Mouse (Mus musculus): ENCODE measurements at regions not wholly inside any gene's neighbourhood (a gene's known extent, or its start where the extent isn't known, plus 50 kb on each side); places are given as distances from the start of the nearest gene placed in this dataset.

GRCm38 (mm10) chr3:149530026-149530607 lies 539.8 kb upstream of the Adgrl2 start:
- ATAC-seq (ENCODE audit: low FRiP score, low TSS enrichment) (no peak), DNase-seq (ENCODE audit: low spot score) (no peak)
- no peaks in the 10 kb centered on the region for H3K27me3 ChIP-seq (ENCODE audit: control insufficient read depth, insufficient read depth, low read length)
- H3K36me3 ChIP-seq (ENCODE audit: control insufficient read depth, insufficient read depth, low read length): no peaks in the 10 kb centered on the region
- H3K4me1 ChIP-seq (replicated peaks; ENCODE audit: control insufficient read depth, insufficient read depth): no peaks in the 10 kb centered on the region
- no peak for TF ChIP-seq EP300 (optimal IDR thresholded peaks at IDR 0.05)
- TF ChIP-seq CTCF (IDR thresholded peaks at IDR 0.05; ENCODE audit: low read depth): no peak
- no peaks in the 10 kb centered on the region for H3K9me3 ChIP-seq (ENCODE audit: control insufficient read depth, low read length)
- H3K9ac ChIP-seq (ENCODE audit: low read length): no peak overlapping the region
- H3K4me3 ChIP-seq (ENCODE audit: low read depth, low read length): no peak overlapping the region
- no peak overlapping the region for H3K4me2 ChIP-seq (replicated peaks; ENCODE audit: low read depth)
- H3K27ac ChIP-seq (replicated peaks): no peak overlapping the region
- 90% methylated on average over 13 of the region's 13 CpGs for WGBS

- H3K9me3 ChIP-seq (ENCODE audit: control insufficient read depth, low read length): no peaks in the 10 kb centered on the region
- H3K4me2 ChIP-seq (replicated peaks; ENCODE audit: low read depth): no peak overlapping the region
- H3K36me3 ChIP-seq (ENCODE audit: control insufficient read depth, insufficient read depth, low read length): no peaks in the 10 kb centered on the region
- no peaks in the 10 kb centered on the region for H3K27me3 ChIP-seq (ENCODE audit: control insufficient read depth, insufficient read depth, low read length)
- no peak overlapping the region for H3K4me3 ChIP-seq (ENCODE audit: low read depth, low read length)
- WGBS: 97% methylated on average over 3 of the region's 3 CpGs
- H3K27ac ChIP-seq (replicated peaks): no peak overlapping the region
- ATAC-seq (ENCODE audit: low FRiP score, low TSS enrichment) (no peak), DNase-seq (ENCODE audit: low spot score) (no peak)
- TF ChIP-seq EP300 (optimal IDR thresholded peaks at IDR 0.05) (no peak), CTCF (IDR thresholded peaks at IDR 0.05; ENCODE audit: low read depth) (no peak)
- H3K4me1 ChIP-seq (replicated peaks; ENCODE audit: control insufficient read depth, insufficient read depth): no peaks in the 10 kb centered on the region
- no peak overlapping the region for H3K9ac ChIP-seq (ENCODE audit: low read length)
These were observed 536.2 kb upstream of the Adgrl2 start for GRCm38 (mm10) chr3:149526509-149526908.

GRCm38 (mm10) chr3:149519575-149519929 lies 529.2 kb upstream of the Adgrl2 start:
- Histone ChIP-seq H3K36me3 (ENCODE audit: control insufficient read depth, insufficient read depth, low read length) (no peaks in the 10 kb centered on the region), H3K9ac (ENCODE audit: low read length) (no peak overlapping the region), H3K27me3 (ENCODE audit: control insufficient read depth, insufficient read depth, low read length) (no peaks in the 10 kb centered on the region), H3K4me2 (replicated peaks; ENCODE audit: low read depth) (peak overlapping the region; percentile 64), H3K4me1 (replicated peaks; ENCODE audit: control insufficient read depth, insufficient read depth) (no peaks in the 10 kb centered on the region; the same call in 1 of the 2 replicates), H3K9me3 (ENCODE audit: control insufficient read depth, low read length) (no peaks in the 10 kb centered on the region), H3K27ac (replicated peaks) (no peak overlapping the region), H3K4me3 (ENCODE audit: low read depth, low read length) (peak overlapping the region; percentile 32)
- ATAC-seq (ENCODE audit: low FRiP score, low TSS enrichment) (no peak), DNase-seq (ENCODE audit: low spot score) (no peak)
- TF ChIP-seq CTCF (IDR thresholded peaks at IDR 0.05; ENCODE audit: low read depth) (no peak), EP300 (optimal IDR thresholded peaks at IDR 0.05) (no peak)
- 17% methylated on average over 15 of the region's 15 CpGs for WGBS

GRCm38 (mm10) chr3:149518928-149519574 lies 528.7 kb upstream of the Adgrl2 start:
- 7% methylated on average over 27 of the region's 27 CpGs for WGBS
- H3K9me3 ChIP-seq (ENCODE audit: control insufficient read depth, low read length): no peaks in the 10 kb centered on the region
- DNase-seq (ENCODE audit: low spot score) (no peak), ATAC-seq (ENCODE audit: low FRiP score, low TSS enrichment) (no peak)
- no peak overlapping the region for H3K9ac ChIP-seq (ENCODE audit: low read length)
- H3K4me2 ChIP-seq (replicated peaks; ENCODE audit: low read depth): peak overlapping the region; percentile 64
- no peaks in the 10 kb centered on the region for H3K27me3 ChIP-seq (ENCODE audit: control insufficient read depth, insufficient read depth, low read length)
- no peak for TF ChIP-seq EP300 (optimal IDR thresholded peaks at IDR 0.05)
- TF ChIP-seq CTCF (IDR thresholded peaks at IDR 0.05; ENCODE audit: low read depth): no peak
- no peak overlapping the region for H3K27ac ChIP-seq (replicated peaks)
- H3K4me1 ChIP-seq (replicated peaks; ENCODE audit: control insufficient read depth, insufficient read depth): no peaks in the 10 kb centered on the region; the same call in 1 of the 2 replicates
- H3K36me3 ChIP-seq (ENCODE audit: control insufficient read depth, insufficient read depth, low read length): no peaks in the 10 kb centered on the region
- peak overlapping the region; percentile 32 for H3K4me3 ChIP-seq (ENCODE audit: low read depth, low read length)

GRCm38 (mm10) chr3:149517537-149517936 lies 527.2 kb upstream of the Adgrl2 start:
- no peaks in the 10 kb centered on the region; the same call in 1 of the 2 replicates for H3K4me1 ChIP-seq (replicated peaks; ENCODE audit: control insufficient read depth, insufficient read depth)
- H3K27ac ChIP-seq (replicated peaks): no peak overlapping the region
- no peak overlapping the region for H3K4me3 ChIP-seq (ENCODE audit: low read depth, low read length)
- no peaks in the 10 kb centered on the region for H3K36me3 ChIP-seq (ENCODE audit: control insufficient read depth, insufficient read depth, low read length)
- ATAC-seq (ENCODE audit: low FRiP score, low TSS enrichment) (no peak), DNase-seq (ENCODE audit: low spot score) (no peak)
- WGBS: 86% methylated on average over 11 of the region's 11 CpGs
- H3K9ac ChIP-seq (ENCODE audit: low read length): no peak overlapping the region
- no peaks in the 10 kb centered on the region for H3K9me3 ChIP-seq (ENCODE audit: control insufficient read depth, low read length)
- H3K4me2 ChIP-seq (replicated peaks; ENCODE audit: low read depth): no peak overlapping the region
- TF ChIP-seq CTCF (IDR thresholded peaks at IDR 0.05; ENCODE audit: low read depth): no peak
- TF ChIP-seq EP300 (optimal IDR thresholded peaks at IDR 0.05): no peak
- H3K27me3 ChIP-seq (ENCODE audit: control insufficient read depth, insufficient read depth, low read length): no peaks in the 10 kb centered on the region

GRCm38 (mm10) chr3:149509178-149509577 lies 518.8 kb upstream of the Adgrl2 start:
- Histone ChIP-seq H3K4me1 (replicated peaks; ENCODE audit: control insufficient read depth, insufficient read depth) (no peaks in the 10 kb centered on the region), H3K36me3 (ENCODE audit: control insufficient read depth, insufficient read depth, low read length) (no peaks in the 10 kb centered on the region), H3K27me3 (ENCODE audit: control insufficient read depth, insufficient read depth, low read length) (no peaks in the 10 kb centered on the region), H3K27ac (replicated peaks) (no peak overlapping the region), H3K9ac (ENCODE audit: low read length) (no peak overlapping the region), H3K4me2 (replicated peaks; ENCODE audit: low read depth) (no peak overlapping the region), H3K4me3 (ENCODE audit: low read depth, low read length) (no peak overlapping the region), H3K9me3 (ENCODE audit: control insufficient read depth, low read length) (no peaks in the 10 kb centered on the region)
- no peak for ATAC-seq (ENCODE audit: low FRiP score, low TSS enrichment)
- no peak for TF ChIP-seq CTCF (IDR thresholded peaks at IDR 0.05; ENCODE audit: low read depth)
- TF ChIP-seq EP300 (optimal IDR thresholded peaks at IDR 0.05): no peak
- 93% methylated on average over 6 of the region's 6 CpGs for WGBS
- DNase-seq (ENCODE audit: low spot score): no peak
